Mouse (Mus musculus) heart, embryonic 12.5 days (tissue): ENCODE measurements around the gene Anxa4. TPM values are rescaled to one million over a fixed set of nuclear protein-coding genes. Genes with fewer than 3 reads are reported as not detected.

Experiments
- ATAC-seq: fragments of 200-750 bp; cut with Nextera tagmentation; 2 replicates; pipeline ENCODE4 v1.8.0; 2017; ENCODE audit warnings: moderate TSS enrichment, moderate library complexity; ENCODE audit not compliant: insufficient number of reproducible peaks, low FRiP score
- H3K27ac ChIP-seq: fragments of 300-500 bp; sonication (generic); 2 replicates; pipeline ENCODE4 v1.5.1; 2016; ENCODE audit warnings: mild to moderate bottlenecking, moderate library complexity; ENCODE audit not compliant: poor library complexity, severe bottlenecking
- H3K27me3 ChIP-seq: fragments of 300-500 bp; sonication (generic); replicated peaks from 2 replicates; pipeline ENCODE4 v1.6.1; 2016; ENCODE audit warnings: mild to moderate bottlenecking, moderate library complexity
- H3K36me3 ChIP-seq: fragments of 300-500 bp; sonication (generic); 2 replicates; pipeline ENCODE4 v1.6.1; 2016; ENCODE audit warnings: mild to moderate bottlenecking, moderate library complexity
- H3K4me1 ChIP-seq: fragments of 300-500 bp; sonication (generic); replicated peaks from 2 replicates; pipeline ENCODE4 v1.6.1; 2016; ENCODE audit warnings: mild to moderate bottlenecking
- H3K4me2 ChIP-seq: fragments of 300-500 bp; sonication (generic); 2 replicates; pipeline ENCODE4 v1.6.1; 2016; ENCODE audit warnings: mild to moderate bottlenecking, moderate library complexity
- H3K4me3 ChIP-seq: fragments of 300-500 bp; sonication (generic); 2 replicates; pipeline ENCODE4 v1.5.1; 2016; ENCODE audit warnings: mild to moderate bottlenecking
- H3K9ac ChIP-seq: fragments of 300-500 bp; sonication (generic); 2 replicates; pipeline ENCODE4 v1.6.1; 2016; ENCODE audit warnings: mild to moderate bottlenecking, moderate library complexity
- H3K9me3 ChIP-seq: fragments of 300-500 bp; sonication (generic); replicated peaks from 2 replicates; pipeline ENCODE4 v1.6.1; 2016; ENCODE audit warnings: mild to moderate bottlenecking, moderate library complexity
- WGBS: fragments of 180-500 bp; shearing (Covaris S2); methylation state at CpG from one replicate; pipeline ENCODE4 v1.1.7; 2016; 5-methylcytosine and 5-hydroxymethylcytosine counted together
- polyA plus RNA-seq: library from polyadenylated mRNA; unstranded; fragments of >200 nt; fragmentation: Nextera tagmentation; extraction: Ambion mirVana; gene quantifications from 2 replicates; pipeline ENCODE4 v1.2.1, GENCODE M21; 2016

Anxa4 gene
- polyA plus RNA-seq, 1 experiment from 2014 or later = 17.6 TPM

- H3K27ac ChIP-seq = no peak overlapping the region
- H3K4me1 ChIP-seq = no peaks in the 10 kb centered on the region
- no peak overlapping the region for H3K9ac ChIP-seq
- no peak overlapping the region for H3K4me2 ChIP-seq
- 0 out of 2 replicates have a peak, but pooled peaks cover 7% of the 10 kb centered on the region for H3K36me3 ChIP-seq
- 78% methylated on average over 5 of the region's 5 CpGs for WGBS
- no peak overlapping the region for H3K4me3 ChIP-seq
- ATAC-seq = no peak
- 0 out of 2 replicates have a peak, but pooled peaks cover 5% of the 10 kb centered on the region for H3K9me3 ChIP-seq
- H3K27me3 ChIP-seq = no peaks in the 10 kb centered on the region
These were observed 40.4 kb downstream of the Anxa4 start for GRCm38 (mm10) chr6:86752843-86753485.

DNA sequence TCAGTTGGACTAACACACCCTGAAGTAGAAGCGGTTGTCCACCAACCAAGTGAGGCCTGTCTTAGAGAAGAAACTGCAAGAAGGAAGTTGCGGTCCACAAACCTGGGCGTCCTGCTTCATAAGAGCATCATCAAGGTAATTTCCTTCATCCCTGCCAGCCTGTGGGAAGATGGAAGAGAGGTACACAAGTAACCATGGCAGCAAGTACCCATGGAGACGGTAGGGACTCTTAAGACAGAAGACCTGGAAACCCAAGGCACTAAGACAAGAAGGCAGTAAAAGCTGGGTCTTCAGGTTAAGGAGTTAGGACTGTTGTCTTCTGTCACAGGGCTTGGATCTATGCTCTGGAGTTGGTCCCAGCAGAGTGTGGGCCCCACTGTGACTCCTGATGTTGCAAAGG, 42.4 kb downstream of the Anxa4 start:
- no peaks in the 10 kb centered on the region for H3K27me3 ChIP-seq
- no peak for ATAC-seq
- 0 out of 2 replicates have a peak, but pooled peaks cover 7% of the 10 kb centered on the region for H3K36me3 ChIP-seq
- no peaks in the 10 kb centered on the region for H3K4me1 ChIP-seq
- 81% methylated on average over 4 of the region's 4 CpGs for WGBS
- H3K27ac ChIP-seq = no peak overlapping the region
- H3K9ac ChIP-seq = no peak overlapping the region
- no peak overlapping the region for H3K4me3 ChIP-seq
- 0 out of 2 replicates have a peak, but pooled peaks cover 5% of the 10 kb centered on the region for H3K9me3 ChIP-seq
- no peak overlapping the region for H3K4me2 ChIP-seq

GRCm38 (mm10) chr6:86749817-86750216, 43.6 kb downstream of the Anxa4 start:
- ATAC-seq = no peak
- Histone ChIP-seq H3K36me3 (0 out of 2 replicates have a peak, but pooled peaks cover 7% of the 10 kb centered on the region), H3K4me1 (no peaks in the 10 kb centered on the region), H3K27me3 (no peaks in the 10 kb centered on the region), H3K4me3 (no peak overlapping the region), H3K4me2 (no peak overlapping the region), H3K27ac (no peak overlapping the region), H3K9ac (no peak overlapping the region), H3K9me3 (0 out of 2 replicates have a peak, but pooled peaks cover 5% of the 10 kb centered on the region)
- WGBS = 69% methylated on average over 4 of the region's 4 CpGs

DNA sequence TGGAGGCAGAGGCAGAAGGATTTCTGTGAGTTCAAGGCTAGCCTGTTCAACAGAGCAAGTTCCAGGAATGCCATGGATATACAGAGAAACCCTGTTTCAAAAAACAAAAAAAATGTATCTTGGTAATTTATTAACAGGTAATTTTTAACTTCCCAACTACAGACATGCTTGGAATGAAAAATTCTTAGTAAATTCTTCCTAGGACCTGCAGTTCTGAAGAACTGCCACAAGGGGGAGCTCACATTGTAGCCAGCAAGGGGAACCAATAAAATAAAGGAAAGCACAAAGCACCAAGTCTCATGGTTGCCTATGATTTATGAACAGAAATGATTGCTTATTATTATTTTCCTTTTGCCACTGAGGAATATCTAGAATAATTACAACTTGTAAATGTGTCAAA, 46.2 kb downstream of the Anxa4 start:
- Histone ChIP-seq H3K9me3 (0 out of 2 replicates have a peak, but pooled peaks cover 3% of the 10 kb centered on the region), H3K4me1 (no peaks in the 10 kb centered on the region), H3K4me3 (no peak overlapping the region), H3K4me2 (no peak overlapping the region), H3K27ac (no peak overlapping the region), H3K36me3 (no peaks in the 10 kb centered on the region), H3K9ac (no peak overlapping the region), H3K27me3 (no peaks in the 10 kb centered on the region)
- no peak for ATAC-seq

- H3K4me1 ChIP-seq = peaks cover 10% of the 10 kb centered on the region
- H3K27me3 ChIP-seq = no peaks in the 10 kb centered on the region
- 0 out of 2 replicates have a peak, but pooled peaks cover 3% of the 10 kb centered on the region for H3K9me3 ChIP-seq
- no peak for ATAC-seq
- 35% methylated on average over 3 of the region's 3 CpGs for WGBS
- no peak overlapping the region for H3K4me2 ChIP-seq
- no peak overlapping the region for H3K9ac ChIP-seq
- H3K4me3 ChIP-seq = no peak overlapping the region
- H3K36me3 ChIP-seq = 0 out of 2 replicates have a peak, but pooled peaks cover 5% of the 10 kb centered on the region
- no peak overlapping the region for H3K27ac ChIP-seq
These were observed 52.7 kb downstream of the Anxa4 start for GRCm38 (mm10) chr6:86740652-86741051.

DNA sequence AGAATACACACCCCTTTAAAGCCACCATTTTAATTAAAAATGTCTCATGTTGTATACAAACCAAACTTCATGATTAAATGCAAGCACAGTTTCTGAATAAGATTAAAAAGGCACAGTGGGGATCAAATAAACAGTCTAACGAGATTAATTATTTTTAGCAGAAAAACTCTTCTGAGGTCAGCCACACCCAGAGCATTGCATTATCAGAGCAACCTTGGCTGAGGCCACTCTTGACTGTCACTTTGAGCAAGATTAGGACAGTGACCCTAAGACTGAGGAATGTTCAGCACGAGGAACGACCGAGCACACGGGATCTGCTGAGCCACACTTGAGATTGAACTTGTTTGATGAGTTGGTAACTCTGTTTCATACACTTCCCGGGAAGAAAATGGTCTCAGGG, 56.6 kb downstream of the Anxa4 start:
- WGBS = 35% methylated on average over 6 of the region's 6 CpGs

DNA sequence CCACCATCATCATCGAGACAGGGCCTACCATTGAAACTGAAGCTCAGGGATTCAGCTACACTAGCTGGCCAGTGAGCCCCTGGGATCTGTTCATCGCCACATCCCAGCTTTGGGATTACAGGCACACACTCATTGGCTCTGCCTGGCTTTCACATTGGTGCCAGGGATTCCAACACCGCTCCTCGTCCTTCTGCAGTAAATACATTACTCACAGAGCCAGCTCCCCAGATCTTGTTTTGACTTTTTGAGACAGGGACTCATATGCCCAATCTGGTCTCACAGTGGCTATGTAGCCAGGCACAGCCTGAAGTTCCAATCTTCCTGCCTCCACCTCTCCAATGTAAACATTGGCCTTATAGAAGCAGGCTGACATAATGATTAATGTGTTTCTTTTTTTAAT, 57.1 kb downstream of the Anxa4 start:
- Histone ChIP-seq H3K27ac (no peak overlapping the region), H3K4me2 (no peak overlapping the region), H3K36me3 (0 out of 2 replicates have a peak, but pooled peaks cover 5% of the 10 kb centered on the region), H3K4me3 (no peak overlapping the region), H3K4me1 (peaks cover 16% of the 10 kb centered on the region), H3K9ac (no peak overlapping the region), H3K9me3 (no peaks in the 10 kb centered on the region), H3K27me3 (no peaks in the 10 kb centered on the region)
- no peak for ATAC-seq
- WGBS = 85% methylated on average over 4 of the region's 4 CpGs

More for the DNA sequence above, 56.6 kb downstream of the Anxa4 start:
- H3K9ac ChIP-seq = no peak overlapping the region
- no peaks in the 10 kb centered on the region for H3K9me3 ChIP-seq
- H3K4me1 ChIP-seq = peaks cover 16% of the 10 kb centered on the region
- ATAC-seq = no peak
- no peak overlapping the region for H3K27ac ChIP-seq
- no peak overlapping the region for H3K4me3 ChIP-seq
- H3K27me3 ChIP-seq = no peaks in the 10 kb centered on the region
- no peak overlapping the region for H3K4me2 ChIP-seq
- 0 out of 2 replicates have a peak, but pooled peaks cover 5% of the 10 kb centered on the region for H3K36me3 ChIP-seq

- Histone ChIP-seq H3K9me3 (no peaks in the 10 kb centered on the region), H3K4me1 (peaks cover 10% of the 10 kb centered on the region), H3K27me3 (no peaks in the 10 kb centered on the region), H3K36me3 (no peaks in the 10 kb centered on the region), H3K4me3 (peak within 1 kb of the TSS; percentile 70), H3K4me2 (peak within 1 kb of the TSS; percentile 90), H3K9ac (peak within 1 kb of the TSS; percentile 82), H3K27ac (peak within 1 kb of the TSS; percentile 65)
- peak; percentile 96 for ATAC-seq
- WGBS = under 1% methylated on average over 59 of the region's 59 CpGs
These were observed 60.1 kb downstream of the Anxa4 start, which contains the start of gene Gmcl1 for GRCm38 (mm10) chr6:86733183-86733876. Gmcl1 (minus strand) TSS chr6:86733383.

DNA sequence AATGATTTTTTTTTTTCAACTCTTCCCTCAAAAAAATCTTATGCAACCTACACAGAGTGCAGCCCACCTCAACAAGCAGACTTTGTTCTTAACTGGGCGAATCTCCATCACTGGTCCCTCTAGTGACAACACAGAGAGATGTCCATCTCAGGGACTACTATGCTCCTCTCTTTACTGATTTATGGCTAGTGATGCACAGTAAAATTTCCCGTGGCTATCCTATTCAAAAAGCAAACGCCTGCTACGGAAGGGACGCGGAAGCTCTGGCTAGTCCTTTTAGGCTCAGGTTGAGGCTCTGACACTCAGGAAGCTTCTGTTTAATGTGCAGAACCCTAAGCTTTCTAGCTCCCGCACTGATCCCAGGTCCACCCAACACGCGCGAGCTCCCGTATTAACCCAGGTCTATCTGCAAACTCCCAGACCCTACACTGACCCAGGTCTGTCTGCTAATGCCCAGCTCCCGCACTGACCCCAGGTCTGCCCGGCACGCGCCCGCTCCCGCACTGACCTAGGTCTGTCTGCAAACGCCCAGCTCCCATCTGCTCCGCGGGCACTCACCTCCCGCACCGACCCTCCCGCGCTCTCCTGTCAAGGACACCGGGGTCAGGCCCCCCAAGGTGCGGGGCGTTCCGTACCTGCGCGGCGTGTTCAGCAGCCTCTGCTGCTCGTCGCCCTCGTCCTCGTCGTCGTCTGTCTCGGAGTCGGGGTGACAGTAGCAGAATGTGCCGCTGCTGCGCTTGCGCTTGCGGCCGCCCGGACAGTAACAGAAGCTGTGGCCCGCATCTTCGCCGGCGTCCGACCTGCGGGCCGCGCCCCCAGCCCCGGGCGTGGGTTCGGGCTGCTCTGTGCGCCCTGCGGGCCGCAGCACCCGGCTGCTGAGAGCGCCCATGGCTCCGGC, 60.9 kb downstream of the Anxa4 start:
- H3K36me3 ChIP-seq = peaks cover 2% of the 10 kb centered on the region; the same call in 1 of the 2 replicates
- under 1% methylated on average over 62 of the region's 62 CpGs for WGBS
- H3K27ac ChIP-seq = peak overlapping the region; percentile 65
- no peaks in the 10 kb centered on the region for H3K27me3 ChIP-seq
- H3K9me3 ChIP-seq = no peaks in the 10 kb centered on the region
- H3K4me3 ChIP-seq = peak overlapping the region; percentile 70
- peaks cover 10% of the 10 kb centered on the region for H3K4me1 ChIP-seq
- H3K4me2 ChIP-seq = peak overlapping the region; percentile 90
- peak overlapping the region; percentile 82 for H3K9ac ChIP-seq
- peak; percentile 66 for ATAC-seq

DNA sequence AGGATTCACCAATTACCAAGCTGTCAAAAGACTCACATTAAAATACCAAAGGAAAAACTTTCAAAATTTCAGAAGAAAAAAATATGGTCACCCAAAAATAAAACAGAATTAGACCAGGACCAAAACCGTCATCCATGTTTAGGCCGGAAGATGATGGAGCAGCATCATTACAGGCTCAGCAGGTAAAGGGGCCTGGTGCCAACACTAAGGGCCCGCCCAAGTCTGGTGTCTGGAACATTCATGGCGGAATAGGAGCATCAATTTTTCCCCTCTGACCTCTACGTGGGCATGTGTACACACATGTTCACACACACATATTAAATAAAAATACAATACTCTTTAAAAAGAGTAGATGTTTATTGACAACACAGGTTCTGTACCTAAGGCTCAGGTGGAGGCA, 64.7 kb downstream of the Anxa4 start:
- no peak for ATAC-seq

More for the DNA sequence above, 64.7 kb downstream of the Anxa4 start:
- Histone ChIP-seq H3K4me2 (no peak overlapping the region), H3K4me1 (peaks cover under 1% of the 10 kb centered on the region), H3K4me3 (no peak overlapping the region), H3K9me3 (no peaks in the 10 kb centered on the region), H3K36me3 (peaks cover 12% of the 10 kb centered on the region; the same call in 1 of the 2 replicates), H3K27me3 (no peaks in the 10 kb centered on the region), H3K9ac (no peak overlapping the region), H3K27ac (no peak overlapping the region)
- 88% methylated on average over 5 of the region's 5 CpGs for WGBS
